Mouse (Mus musculus): Measurements from ENCODE around the gene Ptma.
"Not testable (repeated sequence)": the region's sequence is repeated elsewhere in the genome, so short reads cannot be mapped to it uniquely, and the experiment has no call there.

Ptma gene

GRCm38 (mm10) chr1:86496340-86496739 lies 30.2 kb upstream of the Ptma start:
- no peak for DNase-seq (ENCODE audit: low read depth, low spot score)

GRCm38 (mm10) chr1:86497361-86497760 lies 29.2 kb upstream of the Ptma start:
- no peak for DNase-seq (ENCODE audit: low read depth, low spot score)

DNA sequence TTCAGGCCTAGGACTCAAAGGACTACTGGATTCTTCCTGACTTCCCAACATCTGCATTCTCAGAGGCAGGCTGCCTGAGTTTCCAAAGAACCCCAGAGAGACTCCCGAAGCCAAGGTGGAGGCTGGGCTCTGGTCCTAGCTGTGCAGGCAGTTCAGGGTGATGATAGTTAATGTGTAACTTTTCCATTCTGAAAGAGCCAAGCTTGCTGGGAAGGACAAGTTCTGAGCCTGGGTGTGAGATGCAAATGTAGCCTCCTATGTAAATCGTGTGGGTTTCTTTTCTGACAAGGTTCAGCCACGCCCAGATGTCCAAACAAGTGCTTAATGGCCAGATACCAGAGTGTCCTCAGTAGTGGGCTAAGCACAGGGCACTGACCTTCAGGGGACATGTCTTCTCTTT lies 28.5 kb upstream of the Ptma start:
- peak; percentile 66 for DNase-seq (ENCODE audit: low read depth, low spot score)

DNA sequence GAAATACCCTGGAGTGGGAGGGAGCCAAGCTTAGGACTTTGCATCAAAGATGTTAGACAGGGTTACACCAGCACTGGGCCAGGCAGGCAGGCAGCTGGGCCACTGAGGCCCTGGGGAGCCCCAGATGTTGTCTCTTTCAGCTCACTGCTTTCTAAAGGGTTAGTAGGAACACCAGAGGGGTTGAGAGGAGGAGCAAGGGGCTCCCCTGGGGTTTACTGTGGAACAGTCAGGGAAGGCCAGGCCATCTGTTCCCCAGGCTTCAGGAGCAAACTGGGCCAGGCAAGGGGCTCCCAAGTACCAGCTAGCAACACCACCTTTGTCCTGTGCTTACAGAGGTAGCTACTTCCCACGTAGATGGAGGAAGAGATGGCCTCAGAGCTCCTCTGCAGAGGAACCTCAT lies 27.9 kb upstream of the Ptma start:
- no peak for DNase-seq (ENCODE audit: low read depth, low spot score)

DNA sequence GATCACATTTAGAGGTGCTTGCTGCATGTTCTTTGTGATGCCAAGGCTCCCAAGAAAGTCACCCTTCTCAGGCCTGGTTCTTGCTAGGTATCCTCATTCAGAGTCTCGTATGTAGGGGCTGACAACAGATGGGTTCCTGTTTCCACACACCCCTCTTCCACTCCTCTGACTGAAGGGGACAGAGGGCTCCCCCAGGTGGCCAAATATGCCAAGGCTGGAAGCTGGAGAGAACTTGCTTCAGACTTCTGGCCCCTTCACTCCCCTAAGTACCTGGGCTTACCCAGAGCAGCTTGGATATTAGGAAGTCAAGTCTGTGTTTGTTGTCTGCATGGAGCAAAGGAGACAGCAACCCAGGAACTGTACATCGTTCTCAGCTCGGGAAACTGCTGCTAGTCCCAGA lies 26.6 kb upstream of the Ptma start:
- DNase-seq (ENCODE audit: low read depth, low spot score), result peak; percentile 74

GRCm38 (mm10) chr1:86500681-86501080 lies 25.8 kb upstream of the Ptma start:
- no peak for DNase-seq (ENCODE audit: low read depth, low spot score)

DNA sequence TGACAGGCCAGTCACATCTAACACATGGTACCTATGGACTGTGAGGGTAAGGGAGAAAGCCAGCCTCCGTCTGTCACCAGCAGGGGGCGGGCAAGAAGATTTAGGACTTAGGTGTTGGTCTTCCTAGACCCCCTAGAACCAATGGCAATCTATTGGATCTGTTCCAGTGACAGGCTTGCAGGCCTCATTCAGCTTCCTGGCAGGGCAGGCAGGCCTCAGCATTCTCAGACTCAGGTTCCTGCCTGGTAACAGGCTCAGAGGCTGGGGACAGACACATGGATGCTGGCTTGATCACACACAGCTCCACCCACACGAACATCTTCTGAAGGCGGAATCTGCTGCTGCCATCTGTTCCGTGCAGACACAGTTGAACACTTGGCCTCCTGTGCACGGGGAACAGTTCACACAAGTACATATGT lies 25.4 kb upstream of the Ptma start:
- peak; percentile 86 for DNase-seq (ENCODE audit: low read depth, low spot score)

- DNase-seq (ENCODE audit: low read depth, low spot score), result peak; percentile 95
These were observed 25.0 kb upstream of the Ptma start for GRCm38 (mm10) chr1:86501559-86501958.

DNA sequence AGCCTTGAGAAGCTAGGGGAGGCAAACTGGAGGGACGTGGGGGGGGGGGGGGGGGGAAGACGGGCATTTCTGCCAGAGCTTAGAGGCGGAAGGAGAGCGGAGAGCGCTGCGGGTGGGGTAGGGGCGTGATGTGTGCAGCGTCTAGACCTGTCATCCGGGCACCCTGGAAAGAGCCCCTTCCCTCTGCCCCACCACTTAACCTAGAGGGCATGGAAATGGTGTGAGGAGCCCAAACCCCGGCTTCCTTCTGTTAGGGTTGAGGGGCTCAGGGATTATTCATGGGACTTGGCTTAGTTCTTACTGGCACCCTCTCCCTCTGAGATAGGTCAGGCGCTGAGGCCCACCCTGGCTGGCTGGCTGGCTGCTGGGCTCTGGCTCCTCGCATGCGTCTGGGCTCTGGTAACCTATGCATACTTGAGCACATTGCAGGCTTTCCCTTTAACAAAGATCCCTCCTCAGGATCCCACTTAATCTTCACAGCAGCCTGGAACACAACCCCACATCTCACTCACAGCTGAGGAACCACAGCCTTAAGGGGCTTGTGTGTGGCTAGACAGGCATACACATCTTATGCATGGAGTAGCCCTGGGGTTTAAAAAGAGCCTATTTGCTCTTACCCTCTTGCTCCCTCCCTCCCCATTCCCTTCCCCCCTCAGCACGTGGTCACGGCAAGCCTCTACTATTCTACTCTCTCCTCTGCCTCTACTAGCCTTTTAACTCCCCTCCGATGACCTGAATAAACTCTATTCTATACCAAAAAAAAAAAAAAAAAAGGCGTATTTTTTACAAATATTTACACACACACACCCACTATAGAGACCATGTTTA lies 24.1 kb upstream of the Ptma start:
- DNase-seq (ENCODE audit: low read depth, low spot score), result peak; percentile 68

DNA sequence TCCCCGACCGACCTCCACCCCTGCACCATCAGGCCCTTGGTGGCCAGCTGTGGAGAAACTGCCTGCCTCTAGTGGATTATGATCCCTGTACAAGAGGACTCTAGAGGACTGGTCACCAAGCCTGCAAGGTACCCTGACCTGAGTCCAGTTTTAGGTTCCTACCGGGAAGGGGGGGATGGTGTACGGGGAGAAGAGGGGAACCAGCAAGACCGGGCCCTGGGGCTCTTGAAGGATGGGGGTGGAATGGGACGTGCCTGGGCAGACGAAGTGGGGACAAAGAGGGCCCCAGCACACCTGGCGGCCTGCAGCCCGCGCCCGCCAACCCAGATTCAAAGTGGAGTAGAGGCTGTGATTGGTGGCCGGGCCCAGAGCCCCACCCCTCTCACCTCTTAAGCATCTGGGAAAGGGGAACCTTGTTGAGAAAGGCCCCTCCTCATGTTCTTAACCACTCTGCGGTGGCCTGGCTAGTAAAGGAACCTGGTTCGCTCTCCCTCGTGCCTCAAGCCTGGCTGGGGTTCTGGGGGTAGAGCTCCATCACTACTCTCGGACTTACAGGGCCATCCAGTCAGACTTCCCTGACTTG lies 23.3 kb upstream of the Ptma start:
- peak; percentile 96 for DNase-seq (ENCODE audit: low read depth, low spot score)

GRCm38 (mm10) chr1:86503906-86504696 lies 22.4 kb upstream of the Ptma start:
- DNase-seq (ENCODE audit: low read depth, low spot score), result peak; percentile 93

- DNase-seq (ENCODE audit: low read depth, low spot score), result peak; percentile 36
These were observed 21.7 kb upstream of the Ptma start for GRCm38 (mm10) chr1:86504697-86505421.

DNA sequence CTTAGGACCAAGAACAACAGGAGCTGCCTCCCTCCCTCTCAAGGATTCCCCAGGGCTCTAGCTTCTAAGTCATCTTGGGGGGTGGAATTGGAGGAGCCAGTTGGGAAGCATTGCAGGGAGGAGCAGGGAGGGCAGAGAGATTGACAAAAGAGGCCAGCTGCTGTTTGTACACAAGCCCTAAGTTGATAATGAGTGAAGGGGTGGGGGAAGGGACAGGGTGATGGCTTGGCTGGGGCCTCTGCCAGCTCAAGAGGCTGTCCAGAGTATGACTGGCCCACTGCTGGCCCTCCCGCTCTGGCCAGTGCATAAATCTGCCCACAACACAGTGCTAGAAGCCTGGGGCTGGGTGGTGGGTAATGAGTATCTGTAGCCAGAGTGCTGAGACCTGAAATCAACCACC lies 21.1 kb upstream of the Ptma start:
- peak; percentile 35 for DNase-seq (ENCODE audit: low read depth, low spot score)

DNA sequence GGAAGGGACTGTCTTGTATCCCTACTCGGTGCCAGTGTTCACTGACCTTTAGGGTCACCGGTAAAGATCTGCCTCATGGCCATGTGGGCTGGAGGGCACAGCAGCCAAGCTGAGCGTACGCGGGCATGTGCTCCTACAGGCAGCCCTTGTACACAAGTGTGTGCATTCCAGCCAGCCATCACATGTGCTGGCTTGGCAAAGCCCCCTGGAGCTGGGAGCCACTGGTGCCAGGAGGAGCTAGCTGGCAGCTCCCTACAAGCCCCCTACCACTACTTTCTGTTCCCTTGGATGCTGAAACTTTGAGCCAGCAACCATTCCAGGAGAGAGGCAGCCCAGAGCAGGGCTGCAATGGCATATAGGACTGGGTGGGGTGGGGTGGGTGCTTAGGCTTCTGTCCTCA lies 20.1 kb upstream of the Ptma start:
- DNase-seq (ENCODE audit: low read depth, low spot score), result no peak

GRCm38 (mm10) chr1:86507866-86508265 lies 18.7 kb upstream of the Ptma start:
- DNase-seq (ENCODE audit: low read depth, low spot score), result no peak

DNA sequence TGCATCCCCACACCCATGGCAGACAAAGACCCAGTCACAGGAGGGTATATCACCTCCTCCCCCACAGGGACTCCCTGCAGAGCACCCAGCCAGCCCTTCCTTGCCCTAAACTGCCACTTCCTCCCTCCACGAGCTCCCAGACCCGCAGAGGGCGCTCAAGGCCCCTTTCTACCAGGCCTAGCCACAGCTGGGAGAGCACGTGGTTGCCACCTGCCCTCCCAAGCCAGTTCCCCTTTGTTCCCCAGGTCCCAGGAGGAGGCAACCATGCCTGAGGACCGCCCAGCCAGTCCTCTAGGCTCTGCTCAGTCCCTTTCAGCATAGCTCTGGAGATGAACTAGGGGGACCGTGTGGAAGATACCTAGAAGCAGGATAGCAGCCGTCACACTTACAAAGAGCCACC lies 17.1 kb upstream of the Ptma start:
- peak; percentile 98 for DNase-seq (ENCODE audit: low read depth, low spot score)

DNA sequence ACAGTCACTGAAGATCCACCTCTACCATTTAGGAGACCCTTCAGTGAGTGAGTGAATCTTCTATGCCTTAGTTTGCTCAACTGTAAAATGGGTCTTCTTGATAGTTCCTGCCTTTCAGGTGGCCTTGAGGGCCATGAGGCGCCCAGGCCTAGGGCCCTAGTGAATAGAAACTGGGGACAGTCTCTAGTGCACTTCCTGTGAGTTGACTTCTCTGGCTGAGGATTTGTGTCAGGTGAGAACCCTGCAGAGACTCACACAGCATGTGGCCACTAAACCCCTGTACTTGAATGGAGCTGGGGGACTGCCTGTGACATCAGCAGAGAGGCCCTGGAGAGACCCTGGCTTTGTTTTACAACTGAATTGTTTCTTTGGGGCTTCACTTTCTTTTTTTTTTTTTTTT lies 16.3 kb upstream of the Ptma start:
- peak; percentile 92 for DNase-seq (ENCODE audit: low read depth, low spot score)

- DNase-seq (ENCODE audit: low read depth, low spot score), result peak; percentile 71
These were observed 15.7 kb upstream of the Ptma start for GRCm38 (mm10) chr1:86510676-86511441.

DNA sequence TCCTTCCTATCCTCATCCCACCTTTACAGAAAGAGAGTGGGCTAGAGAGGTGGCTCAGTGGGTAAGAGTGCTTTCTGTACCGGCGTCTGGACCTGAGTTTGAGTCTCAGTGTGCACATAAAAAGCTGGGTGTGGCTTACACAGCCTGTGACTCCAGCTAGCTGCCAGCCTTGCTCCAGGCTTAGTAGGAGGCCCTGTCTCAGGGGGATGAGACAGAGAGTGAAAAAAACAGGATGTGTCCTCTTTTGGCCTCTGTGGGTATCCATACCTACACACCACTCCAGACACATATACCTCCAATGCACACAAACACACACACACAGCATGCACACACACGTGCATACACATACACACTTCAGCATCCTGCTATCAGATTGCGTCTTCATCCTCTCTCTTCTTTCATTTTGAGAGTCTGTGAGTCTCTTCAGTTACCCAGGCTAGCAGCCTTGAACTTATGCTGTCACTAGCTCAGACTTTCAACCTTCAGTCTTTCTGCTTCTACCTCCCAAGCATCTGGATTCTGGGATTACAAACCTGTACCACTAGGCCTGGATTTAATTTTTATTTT lies 14.3 kb upstream of the Ptma start:
- no peak for DNase-seq (ENCODE audit: low read depth, low spot score)

DNA sequence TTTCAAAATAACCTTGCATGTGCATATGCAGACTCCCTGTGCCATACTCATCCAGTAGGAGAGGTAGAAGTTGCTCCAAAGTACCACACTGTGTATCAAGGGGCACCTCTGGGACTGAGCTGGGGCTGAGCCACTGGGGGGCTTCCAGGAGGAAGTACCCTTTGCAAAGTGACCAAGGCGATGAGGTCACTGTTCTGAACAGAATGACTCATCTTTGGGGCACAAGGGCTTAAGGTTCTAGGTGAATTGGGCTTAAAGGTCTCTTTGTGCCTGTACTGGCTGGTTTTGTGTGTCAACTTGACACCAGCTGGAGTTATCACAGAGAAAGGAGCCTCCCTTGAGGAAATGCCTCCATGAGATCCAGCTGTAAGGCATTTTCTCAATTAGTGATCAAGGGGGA lies 13.5 kb upstream of the Ptma start:
- not testable (repeated sequence) for DNase-seq (ENCODE audit: low read depth, low spot score)

Measured in R1 (cell line).